Mouse (Mus musculus): ENCODE measurements at regions not wholly inside any gene's neighbourhood (a gene's known extent, or its start where the extent isn't known, plus 50 kb on each side); places are given as distances from the start of the nearest gene placed in this dataset.

- 46% methylated on average over 6 of the region's 6 CpGs for WGBS
- Histone ChIP-seq H3K9ac (ENCODE audit: low read depth, low read length) (no peak overlapping the region), H3K9me3 (ENCODE audit: control insufficient read depth, low read length) (no peaks in the 10 kb centered on the region), H3K4me1 (ENCODE audit: control insufficient read depth, insufficient read depth, low read length) (no peaks in the 10 kb centered on the region; the same call in 1 of the 2 replicates), H3K27me3 (ENCODE audit: control insufficient read depth, insufficient read depth, low read length) (peaks cover 7% of the 10 kb centered on the region), H3K36me3 (ENCODE audit: control insufficient read depth, insufficient read depth, low read length) (no peaks in the 10 kb centered on the region), H3K4me3 (ENCODE audit: low read length) (no peak overlapping the region), H3K27ac (ENCODE audit: low read depth, low read length) (no peak overlapping the region), H3K4me2 (replicated peaks; ENCODE audit: low read depth, low read length) (no peak overlapping the region)
- no peak for ATAC-seq (ENCODE audit: low FRiP score, low TSS enrichment)
These were observed 254.4 kb downstream of the Dysf start for GRCm38 (mm10) chr6:84262766-84263165.

- Histone ChIP-seq H3K4me2 (replicated peaks; ENCODE audit: low read depth, low read length) (no peak overlapping the region), H3K9ac (ENCODE audit: low read depth, low read length) (no peak overlapping the region), H3K36me3 (ENCODE audit: control insufficient read depth, insufficient read depth, low read length) (no peaks in the 10 kb centered on the region), H3K4me3 (ENCODE audit: low read length) (no peak overlapping the region), H3K27ac (ENCODE audit: low read depth, low read length) (no peak overlapping the region), H3K4me1 (ENCODE audit: control insufficient read depth, insufficient read depth, low read length) (no peaks in the 10 kb centered on the region), H3K27me3 (ENCODE audit: control insufficient read depth, insufficient read depth, low read length) (peaks cover 7% of the 10 kb centered on the region), H3K9me3 (ENCODE audit: control insufficient read depth, low read length) (no peaks in the 10 kb centered on the region)
- ATAC-seq (ENCODE audit: low FRiP score, low TSS enrichment), result no peak
- 88% methylated on average over 3 of the region's 3 CpGs for WGBS
These were observed 253.1 kb downstream of the Dysf start for GRCm38 (mm10) chr6:84261483-84261882.

Measured in kidney, embryonic 14.5 days (tissue).